Mouse (Mus musculus): ENCODE measurements at regions not wholly inside any gene's neighbourhood (a gene's known extent, or its start where the extent isn't known, plus 50 kb on each side); places are given as distances from the start of the nearest gene placed in this dataset.

DNA sequence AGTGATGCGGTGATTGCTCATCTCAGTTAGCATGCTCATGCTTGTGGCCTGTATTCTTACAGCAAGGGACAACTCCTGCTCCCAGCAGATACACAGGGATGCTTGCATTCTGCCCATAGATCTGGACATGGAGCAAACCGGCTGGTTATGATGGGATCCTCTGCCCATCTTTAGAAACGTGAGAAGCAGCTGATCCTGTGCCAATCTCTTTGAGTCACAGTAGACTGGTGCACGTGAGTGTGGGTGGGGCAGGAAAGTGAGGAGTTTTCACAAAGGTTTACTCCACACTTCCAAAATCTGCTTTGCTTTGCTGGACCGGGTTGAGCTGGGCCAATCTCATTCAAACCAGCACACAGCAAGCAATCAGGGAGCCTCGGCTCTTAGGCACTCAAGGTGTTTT lies 93.5 kb upstream of the Arhgap28 start:
- TF ChIP-seq EP300 (IDR thresholded peaks at IDR 0.05; ENCODE audit: low read depth) (no peak), CTCF (IDR thresholded peaks at IDR 0.05; ENCODE audit: low read depth) (no peak)
